Mouse (Mus musculus) CH12.LX (cell line): Measurements from ENCODE around the gene Mgat5.

Source experiments
- CTCF ChIP-seq, 2 experiments: IDR thresholded peaks in 1 of 2; conservative IDR thresholded peaks in 1 of 2; 2 replicates each; pipeline ENCODE4 v1.5.1; 2011 to 2012; ENCODE audit warnings: low read depth in 2 of 2, low read length in 2 of 2, improper control_type of control experiment in 1 of 2, inconsistent platforms in 1 of 2, mild to moderate bottlenecking in 1 of 2, moderate library complexity in 1 of 2
- EP300 ChIP-seq: IDR thresholded peaks from 2 replicates; pipeline ENCODE4 v1.6.1; 2011; ENCODE audit warnings: low read length, improper control_type of control experiment
- MYC ChIP-seq: IDR thresholded peaks from 2 replicates; pipeline ENCODE4 v1.6.1; 2011; ENCODE audit warnings: low read depth, mild to moderate bottlenecking, improper control_type of control experiment, low read length
- POLR2AphosphoS2 ChIP-seq: IDR thresholded peaks from 2 replicates; pipeline ENCODE4 v1.6.1; 2011; ENCODE audit warnings: low read depth, low read length, improper control_type of control experiment
- TCF12 ChIP-seq: IDR thresholded peaks from 2 replicates; pipeline ENCODE4 v1.6.1; 2014; ENCODE audit warnings: low read depth, mild to moderate bottlenecking, inconsistent platforms, low read length, improper control_type of control experiment

GRCm38 (mm10) chr1:127514888-127515287 lies 310.1 kb downstream of the Mgat5 start:
- no peak for TF ChIP-seq EP300
- no peak for TF ChIP-seq CTCF (conservative IDR thresholded peaks at IDR 0.05 in 1 of 2, IDR thresholded peaks at IDR 0.05 in 1 of 2; ENCODE audit: low read depth in 2 of 2, low read length in 2 of 2)
- no peak for TF ChIP-seq TCF12
- TF ChIP-seq POLR2AphosphoS2, result no peak
- no peak for TF ChIP-seq MYC
